Mouse (Mus musculus) frontal cortex, adult 2 months (tissue): ENCODE results near the gene Gm11555. TPM values are rescaled to one million over a fixed set of nuclear protein-coding genes. Genes with fewer than 3 reads are reported as not detected.
"Not testable (repeated sequence)": the region's sequence is repeated elsewhere in the genome, so short reads cannot be mapped to it uniquely, and the experiment has no call there.

ENCODE experiments used
- DNase-seq, 2 experiments: peaks; one replicate each; pipeline ENCODE4 v3.0.0; 2022; ENCODE audit warnings: low spot score in 1 of 2; ENCODE audit errors: extremely low spot score in 1 of 2
- polyA plus RNA-seq: library from polyadenylated mRNA; depleted of rRNA; stranded (reverse); fragments of >200 nt; gene quantifications from 2 replicates; pipeline ENCODE4 v1.2.3, GENCODE M21; 2012; rRNA removed

Gene Gm11555
- polyA plus RNA-seq, 1 experiment = not detected

GRCm38 (mm10) chr11:99609126-99609525 lies 40.9 kb downstream of the Gm11555 start:
- peak; percentile 46 to 61 for DNase-seq

- DNase-seq = not testable (repeated sequence)
Observed at GRCm38 (mm10) chr11:99603208-99603607, 46.8 kb downstream of the Gm11555 start, which contains the start of gene Gm11938. Gene Gm11938 (minus strand): TSS chr11:99603308.

Other genes with a start within 250 kb of the Gm11555 start
- 6.7 and 9.7 TPM in 2 replicates for gene Krt12, start 228.0 kb downstream of the Gm11555 start, polyA plus RNA-seq
- gene Krt20, start 212.1 kb downstream of the Gm11555 start, polyA plus RNA-seq = 0.08 TPM in 2 replicates
- 0.15 TPM in 1 of 2 replicates, not detected in the other for gene Krt23, start 157.1 kb downstream of the Gm11555 start, polyA plus RNA-seq
- not detected in 2 replicates for gene Krt39, start 128.9 kb downstream of the Gm11555 start, polyA plus RNA-seq
- gene Krt40, start 107.1 kb downstream of the Gm11555 start, polyA plus RNA-seq = 0.08 TPM in 1 of 2 replicates, not detected in the other
- gene Krtap3-3, start 99.4 kb downstream of the Gm11555 start, polyA plus RNA-seq = not detected in 2 replicates
- not detected in 2 replicates for gene Krtap3-2, start 93.4 kb downstream of the Gm11555 start, polyA plus RNA-seq
- gene Gm11939, start 90.8 kb downstream of the Gm11555 start, polyA plus RNA-seq = not detected in 2 replicates
- not detected in 2 replicates for gene Krtap3-1, start 83.6 kb downstream of the Gm11555 start, polyA plus RNA-seq
- gene Krtap1-5, start 69.2 kb downstream of the Gm11555 start, polyA plus RNA-seq = not detected in 2 replicates
- not detected in 2 replicates for gene Krtap1-4, start 66.6 kb downstream of the Gm11555 start, polyA plus RNA-seq
- not detected in 2 replicates for gene Krtap1-3, start 58.9 kb downstream of the Gm11555 start, polyA plus RNA-seq
- gene Krtap9-3, start 52.1 kb downstream of the Gm11555 start, polyA plus RNA-seq = not detected in 2 replicates
- gene Gm11938, start 46.9 kb downstream of the Gm11555 start, polyA plus RNA-seq = not detected in 2 replicates
- gene Gm11937, start 40.0 kb downstream of the Gm11555 start, polyA plus RNA-seq = not detected in 2 replicates
- not detected in 2 replicates for gene Krtap2-4, start 35.4 kb downstream of the Gm11555 start, polyA plus RNA-seq
- not detected in 2 replicates for gene Gm11562, start 29.8 kb downstream of the Gm11555 start, polyA plus RNA-seq
- not detected in 2 replicates for gene Krtap4-1, start 22.0 kb downstream of the Gm11555 start, polyA plus RNA-seq
- not detected in 2 replicates for gene Krtap4-2, start 15.2 kb downstream of the Gm11555 start, polyA plus RNA-seq
- not detected in 2 replicates for gene Krtap4-7, start 6.1 kb downstream of the Gm11555 start, polyA plus RNA-seq
- not detected in 2 replicates for gene Gm11563, start 8.7 kb upstream of the Gm11555 start, polyA plus RNA-seq
- gene Krtap4-6, start 15.7 kb upstream of the Gm11555 start, polyA plus RNA-seq = not detected in 2 replicates
- gene Gm14190, start 40.5 kb upstream of the Gm11555 start, polyA plus RNA-seq = not detected in 2 replicates
- not detected in 2 replicates for gene Gm14180, start 84.1 kb upstream of the Gm11555 start, polyA plus RNA-seq
- gene Gm11595, start 122.7 kb upstream of the Gm11555 start, polyA plus RNA-seq = not detected in 2 replicates
- gene Krtap4-8, start 130.5 kb upstream of the Gm11555 start, polyA plus RNA-seq = not detected in 2 replicates
- not detected in 2 replicates for gene Krtap4-9, start 135.0 kb upstream of the Gm11555 start, polyA plus RNA-seq
- not detected in 2 replicates for gene Gm11596, start 143.2 kb upstream of the Gm11555 start, polyA plus RNA-seq
- gene Gm11569, start 148.7 kb upstream of the Gm11555 start, polyA plus RNA-seq = not detected in 2 replicates
- not detected in 2 replicates for gene Gm11554, start 154.2 kb upstream of the Gm11555 start, polyA plus RNA-seq
- gene Krtap4-13, start 159.7 kb upstream of the Gm11555 start, polyA plus RNA-seq = not detected in 2 replicates
- gene Gm11564, start 165.4 kb upstream of the Gm11555 start, polyA plus RNA-seq = not detected in 2 replicates
- not detected in 2 replicates for gene 2300003K06Rik, start 187.8 kb upstream of the Gm11555 start, polyA plus RNA-seq
- gene Krtap4-16, start 201.4 kb upstream of the Gm11555 start, polyA plus RNA-seq = not detected in 2 replicates
- not detected in 2 replicates for gene Gm11568, start 207.7 kb upstream of the Gm11555 start, polyA plus RNA-seq
- gene Gm11559, start 214.2 kb upstream of the Gm11555 start, polyA plus RNA-seq = not detected in 2 replicates
- not detected in 2 replicates for gene Krtap9-1, start 223.2 kb upstream of the Gm11555 start, polyA plus RNA-seq
- gene Gm11567, start 229.0 kb upstream of the Gm11555 start, polyA plus RNA-seq = not detected in 2 replicates